Mouse (Mus musculus): ENCODE measurements around the gene Zfp607b.

- TF ChIP-seq CTCF (IDR thresholded peaks at IDR 0.05; ENCODE audit: extremely low read depth, insufficient read depth, low read length): peak; percentile 42
- TF ChIP-seq POLR2A (IDR thresholded peaks at IDR 0.05; ENCODE audit: extremely low read depth, insufficient read depth, low read length): no peak
Measured at GRCm38 (mm10) chr7:27725566-27726538, 36.7 kb downstream of the Zfp607b start.

All from cortical plate, adult 2 months (tissue).